Mouse (Mus musculus): Measurements from ENCODE around the gene Olfr1097.

Gene Olfr1097

GRCm38 (mm10) chr2:86892116-86892515 is at the start of gene Olfr1097:
Gene Olfr1097 (minus strand): TSS chr2:86892216.
- no peak for DNase-seq (ENCODE audit: low spot score in 2 of 2)

- DNase-seq (ENCODE audit: low spot score in 2 of 2), result peak; percentile 2 to 34
These were observed 34.5 kb upstream of the Olfr1097 start for GRCm38 (mm10) chr2:86926557-86926956.

GRCm38 (mm10) chr2:86924445-86924844 is 32.4 kb upstream of the Olfr1097 start, which contains the start of gene Olfr1098:
Gene Olfr1098 (minus strand): TSS chr2:86924545.
- DNase-seq (ENCODE audit: low spot score in 2 of 2), result no peak

- peak in 1 of 2 experiments; percentile 6 for DNase-seq (ENCODE audit: low spot score in 2 of 2)
These were observed 13.6 kb upstream of the Olfr1097 start for GRCm38 (mm10) chr2:86905647-86906046.

- DNase-seq (ENCODE audit: low spot score in 2 of 2), result no peak
These were observed 17.3 kb downstream of the Olfr1097 start, which contains the start of gene Gm13723 for GRCm38 (mm10) chr2:86874702-86875101. Gene Gm13723 (minus strand): TSS chr2:86874802.

GRCm38 (mm10) chr2:86851596-86851995 is 40.4 kb downstream of the Olfr1097 start, which contains the start of gene Olfr1095:
Gene Olfr1095 (minus strand): TSS chr2:86851696.
- DNase-seq (ENCODE audit: low spot score in 2 of 2), result no peak

All from frontal cortex, postnatal 36 days (tissue).